Mouse (Mus musculus) urinary bladder, adult 18-20 months (tissue): ENCODE results near the gene Olfr992.
"Not testable (repeated sequence)": the region's sequence is repeated elsewhere in the genome, so short reads cannot be mapped to it uniquely, and the experiment has no call there.

Experiments used
- DNase-seq, 2 experiments: peaks; one replicate each; pipeline ENCODE4 v3.0.0; 2022; ENCODE audit warnings: low spot score in 2 of 2, mixed read lengths in 2 of 2

Gene Olfr992

GRCm38 (mm10) chr2:85409369-85409768 is at the start of gene Olfr992:
Gene Olfr992 (minus strand): TSS chr2:85409469.
- no peak for DNase-seq

DNA sequence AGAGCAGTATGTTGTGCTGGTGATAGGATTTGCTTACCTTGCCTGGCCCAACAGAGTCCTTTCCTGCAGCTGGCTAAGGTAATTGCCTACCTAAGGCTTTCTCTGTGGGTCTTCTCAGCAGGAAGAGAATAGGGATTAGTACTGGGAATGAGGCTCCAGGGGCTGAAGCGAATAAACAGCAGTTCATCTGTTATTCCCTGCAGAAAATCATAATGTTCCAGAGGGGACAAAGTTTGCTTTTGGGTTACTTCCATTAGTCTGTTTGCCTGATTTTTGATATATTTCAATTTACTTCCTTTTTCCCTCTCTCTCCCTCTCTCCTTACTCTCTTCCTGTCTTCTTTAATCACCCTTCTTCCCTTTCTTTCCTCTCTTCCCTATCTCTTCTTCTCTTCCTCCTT is 34.3 kb upstream of the Olfr992 start, which contains the start of gene Olfr995:
Olfr995 (minus strand) TSS at position 101 of the 400 bp plus-strand sequence.
- DNase-seq = no peak

GRCm38 (mm10) chr2:85442546-85442945 is 33.3 kb upstream of the Olfr992 start:
- no peak for DNase-seq

- no peak for DNase-seq
Observed at GRCm38 (mm10) chr2:85436351-85436750, 27.1 kb upstream of the Olfr992 start, which contains the start of gene Olfr994. Gene Olfr994 (minus strand): TSS chr2:85436451.

- DNase-seq = no peak
Observed at GRCm38 (mm10) chr2:85425893-85426292, 16.6 kb upstream of the Olfr992 start.

DNA sequence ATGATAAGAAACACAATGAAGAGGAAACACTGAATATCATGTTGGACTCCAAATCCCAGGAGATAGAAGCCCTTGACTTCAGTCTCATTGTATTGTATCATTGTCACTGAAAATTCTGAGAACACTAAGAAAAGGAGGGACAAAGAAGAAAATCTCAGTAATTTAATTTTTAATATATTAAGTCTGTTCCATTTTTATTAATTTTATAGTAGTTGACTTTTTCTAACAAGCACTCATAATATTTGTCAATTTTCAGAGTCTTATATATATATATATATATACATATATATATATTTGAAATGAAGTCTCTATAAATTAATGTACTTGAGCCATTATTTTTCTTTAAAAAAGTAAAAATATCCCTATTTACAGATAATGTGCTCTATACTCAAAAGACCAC is 5.5 kb upstream of the Olfr992 start, which contains the start of gene Olfr993:
Olfr993 (minus strand) TSS at position 101 of the 400 bp plus-strand sequence.
- no peak for DNase-seq

- not testable (repeated sequence) for DNase-seq
Observed at GRCm38 (mm10) chr2:85363127-85363526, 46.1 kb downstream of the Olfr992 start, which contains the start of gene Olfr988. Gene Olfr988 (minus strand): TSS chr2:85363227.
